Mouse (Mus musculus): Measurements from ENCODE around the gene Treml1.

Treml1 gene

GRCm38 (mm10) chr17:48409380-48410298 lies 49.9 kb downstream of the Treml1 start, which contains the start of the genes Nfya and Oard1:
Gene Nfya (minus strand): TSS chr17:48409906.
Gene Oard1 (plus strand): TSS chr17:48410014.
- DNase-seq: peak; percentile 99 to 100

GRCm38 (mm10) chr17:48410299-48410785 lies 50.6 kb downstream of the Treml1 start:
- DNase-seq: no peak

GRCm38 (mm10) chr17:48411241-48411640 lies 51.5 kb downstream of the Treml1 start:
- no peak for DNase-seq

- DNase-seq: peak in 1 of 2 experiments; percentile 43
Measured at GRCm38 (mm10) chr17:48416011-48416410, 56.3 kb downstream of the Treml1 start.

Data from kidney, postnatal 25 days (tissue).